Mouse (Mus musculus): ENCODE measurements around the gene Gm9903. TPM values are rescaled to one million over a fixed set of nuclear protein-coding genes. Genes with fewer than 3 reads are reported as not detected.

The Gm9903 gene
- polyA plus RNA-seq, 1 experiment: 0.18 TPM

DNA sequence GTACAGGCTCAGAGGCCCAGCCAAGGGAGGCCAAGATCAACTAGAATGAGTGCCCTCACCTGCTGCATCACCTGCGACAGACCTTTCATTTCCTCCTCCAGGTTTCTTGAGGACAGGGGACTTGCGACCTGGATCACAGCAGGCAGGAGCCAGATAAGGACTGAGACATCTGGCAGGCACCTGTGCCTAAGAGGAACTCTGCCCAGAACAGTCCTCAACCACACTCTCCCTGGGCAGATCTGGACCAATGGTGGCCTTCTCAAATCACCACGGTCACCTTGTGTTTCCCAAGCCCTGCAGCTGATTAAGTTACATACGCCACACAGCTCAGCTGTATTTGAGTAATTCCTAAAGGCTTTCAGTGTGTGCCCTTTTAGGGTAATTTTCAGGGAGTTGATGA lies 890 bp downstream of the Gm9903 start:
- Histone ChIP-seq H3K27me3 (ENCODE audit: control insufficient read depth, insufficient read depth, insufficient read length) (no peaks in the 10 kb centered on the region), H3K79me3 (ENCODE audit: low read depth) (peaks cover 27% of the 10 kb centered on the region), H3K36me3 (ENCODE audit: control insufficient read depth, insufficient read depth) (no peaks in the 10 kb centered on the region), H3K4me3 (ENCODE audit: insufficient read depth, poor library complexity, severe bottlenecking) (no peak overlapping the region), H3ac (ENCODE audit: control insufficient read depth, insufficient read length, low read depth) (no peak overlapping the region), H3K79me2 (ENCODE audit: control insufficient read depth, insufficient read depth) (peaks cover 34% of the 10 kb centered on the region)
- no peak for TF ChIP-seq MAX (IDR thresholded peaks at IDR 0.05)
- no peak for TF ChIP-seq CTCF (IDR thresholded peaks at IDR 0.05; ENCODE audit: control insufficient read depth, insufficient read depth, insufficient read length)
- no peak for TF ChIP-seq MYOD1 (IDR thresholded peaks at IDR 0.05; ENCODE audit: control insufficient read depth, insufficient read length, low read depth)
- TF ChIP-seq CEBPB (IDR thresholded peaks at IDR 0.05; ENCODE audit: low read depth): no peak
- TF ChIP-seq MYOG (IDR thresholded peaks at IDR 0.05; ENCODE audit: control insufficient read depth, extremely low read depth, insufficient read length): no peak
- TF ChIP-seq FOSL1 (IDR thresholded peaks at IDR 0.05; ENCODE audit: insufficient read depth, low read length, poor library complexity, severe bottlenecking): no peak
- no peak for TF ChIP-seq USF1 (IDR thresholded peaks at IDR 0.05; ENCODE audit: low read depth)

DNA sequence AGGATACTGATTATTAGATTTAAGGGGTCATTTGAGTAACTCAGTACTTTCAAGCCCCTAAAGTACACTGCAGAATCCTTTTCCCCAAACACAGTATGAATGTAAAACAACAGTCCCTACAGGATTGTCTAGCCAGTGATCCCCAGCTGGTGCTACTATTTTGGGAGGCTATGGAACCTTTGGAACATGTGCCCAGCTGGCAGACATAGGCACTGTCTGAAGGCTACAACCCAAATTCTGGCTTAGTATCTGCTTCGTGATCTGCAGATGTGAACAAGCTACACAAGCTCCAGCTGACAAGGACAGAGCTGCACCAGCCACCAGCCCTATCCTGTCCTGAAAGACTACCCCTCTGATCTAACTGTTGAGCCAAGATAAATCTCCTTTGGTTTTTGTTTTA lies 2.8 kb downstream of the Gm9903 start:
- Histone ChIP-seq H3K27me3 (ENCODE audit: control insufficient read depth, insufficient read depth, insufficient read length) (no peaks in the 10 kb centered on the region), H3K79me2 (ENCODE audit: control insufficient read depth, insufficient read depth) (peaks cover 15% of the 10 kb centered on the region), H3ac (ENCODE audit: control insufficient read depth, insufficient read length, low read depth) (no peak overlapping the region), H3K36me3 (ENCODE audit: control insufficient read depth, insufficient read depth) (peaks cover 16% of the 10 kb centered on the region), H3K4me3 (ENCODE audit: insufficient read depth, poor library complexity, severe bottlenecking) (no peak overlapping the region), H3K79me3 (ENCODE audit: low read depth) (peaks cover 10% of the 10 kb centered on the region)
- TF ChIP-seq CEBPB (IDR thresholded peaks at IDR 0.05; ENCODE audit: low read depth) (no peak), MYOD1 (IDR thresholded peaks at IDR 0.05; ENCODE audit: control insufficient read depth, insufficient read length, low read depth) (no peak), MAX (IDR thresholded peaks at IDR 0.05) (no peak), USF1 (IDR thresholded peaks at IDR 0.05; ENCODE audit: low read depth) (no peak)

DNA sequence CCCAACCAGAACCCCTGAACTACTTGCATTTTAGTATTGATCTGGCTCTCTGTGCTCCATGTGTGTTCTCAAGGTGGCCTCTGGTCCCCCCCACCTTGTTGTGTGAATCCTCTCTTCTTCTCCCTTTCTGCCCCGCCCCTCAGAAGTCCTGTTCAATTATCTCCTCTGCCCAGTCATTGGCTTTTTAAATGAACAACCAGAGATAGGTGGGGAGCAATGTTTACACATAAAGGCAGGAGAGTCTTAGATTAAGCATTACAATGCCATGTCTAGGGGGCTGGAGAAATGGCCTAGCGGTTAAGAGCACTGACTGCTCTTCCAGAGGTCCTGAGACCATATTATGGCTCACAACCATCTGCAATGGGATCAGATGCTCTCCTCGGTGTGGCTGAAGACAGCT lies 5.6 kb downstream of the Gm9903 start:
- H3K36me3 ChIP-seq (ENCODE audit: control insufficient read depth, insufficient read depth): peaks cover 40% of the 10 kb centered on the region
- no peak for TF ChIP-seq USF1 (IDR thresholded peaks at IDR 0.05; ENCODE audit: low read depth)
- no peaks in the 10 kb centered on the region for H3K27me3 ChIP-seq (ENCODE audit: control insufficient read depth, insufficient read depth, insufficient read length)
- H3ac ChIP-seq (ENCODE audit: control insufficient read depth, insufficient read length, low read depth): no peak overlapping the region
- H3K79me2 ChIP-seq (ENCODE audit: control insufficient read depth, insufficient read depth): peaks cover 15% of the 10 kb centered on the region
- peaks cover 1% of the 10 kb centered on the region for H3K79me3 ChIP-seq (ENCODE audit: low read depth)
- H3K4me3 ChIP-seq (ENCODE audit: insufficient read depth, poor library complexity, severe bottlenecking): no peak overlapping the region

DNA sequence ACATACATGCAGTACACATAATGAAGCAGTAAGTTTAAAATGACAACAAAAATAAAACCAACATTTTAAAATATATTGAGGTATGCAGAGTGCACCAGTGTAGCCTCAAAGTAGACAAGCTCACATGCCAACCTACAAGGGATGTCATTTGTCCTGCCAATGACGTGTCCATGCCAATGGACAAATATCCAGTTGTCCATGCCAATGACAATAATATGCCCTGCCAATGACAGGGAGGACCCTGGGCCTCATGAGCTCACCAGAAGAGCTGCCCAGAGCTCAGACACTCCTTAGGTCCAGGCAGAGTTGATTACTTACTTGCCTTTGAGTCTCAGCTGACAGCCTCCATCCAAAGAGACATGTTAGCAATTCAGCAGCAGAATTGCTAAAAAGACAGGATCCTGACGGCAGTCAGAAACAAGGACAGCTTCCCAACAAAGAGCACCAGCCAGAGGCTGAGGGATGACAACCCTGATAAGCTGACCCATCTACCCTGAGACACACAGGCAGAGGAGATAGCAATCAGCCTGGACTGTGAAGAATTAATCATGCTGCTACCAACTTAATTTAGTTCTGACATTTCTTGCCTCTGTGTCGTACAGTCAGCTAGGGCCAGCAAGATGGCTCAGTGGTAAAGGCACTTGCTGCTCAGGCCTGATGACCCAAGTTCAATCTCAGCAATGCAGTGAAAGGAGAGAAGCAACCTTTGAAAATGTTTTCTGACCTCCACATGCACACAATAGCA lies 8.1 kb downstream of the Gm9903 start:
- Histone ChIP-seq H3K27me3 (ENCODE audit: control insufficient read depth, insufficient read depth, insufficient read length) (no peaks in the 10 kb centered on the region), H3ac (ENCODE audit: control insufficient read depth, insufficient read length, low read depth) (no peak overlapping the region), H3K4me3 (ENCODE audit: insufficient read depth, poor library complexity, severe bottlenecking) (no peak overlapping the region), H3K79me3 (ENCODE audit: low read depth) (peaks cover 3% of the 10 kb centered on the region), H3K79me2 (ENCODE audit: control insufficient read depth, insufficient read depth) (peaks cover 23% of the 10 kb centered on the region), H3K36me3 (ENCODE audit: control insufficient read depth, insufficient read depth) (peaks cover 63% of the 10 kb centered on the region)
- no peak for TF ChIP-seq MYOD1 (IDR thresholded peaks at IDR 0.05; ENCODE audit: control insufficient read depth, insufficient read length, low read depth)
- no peak for TF ChIP-seq MYOG (IDR thresholded peaks at IDR 0.05; ENCODE audit: control insufficient read depth, extremely low read depth, insufficient read length)
- no peak for TF ChIP-seq MAX (IDR thresholded peaks at IDR 0.05)
- no peak for TF ChIP-seq USF1 (IDR thresholded peaks at IDR 0.05; ENCODE audit: low read depth)
- no peak for TF ChIP-seq FOSL1 (IDR thresholded peaks at IDR 0.05; ENCODE audit: insufficient read depth, low read length, poor library complexity, severe bottlenecking)
- no peak for TF ChIP-seq CTCF (IDR thresholded peaks at IDR 0.05; ENCODE audit: control insufficient read depth, insufficient read depth, insufficient read length)
- no peak for TF ChIP-seq CEBPB (IDR thresholded peaks at IDR 0.05; ENCODE audit: low read depth)

DNA sequence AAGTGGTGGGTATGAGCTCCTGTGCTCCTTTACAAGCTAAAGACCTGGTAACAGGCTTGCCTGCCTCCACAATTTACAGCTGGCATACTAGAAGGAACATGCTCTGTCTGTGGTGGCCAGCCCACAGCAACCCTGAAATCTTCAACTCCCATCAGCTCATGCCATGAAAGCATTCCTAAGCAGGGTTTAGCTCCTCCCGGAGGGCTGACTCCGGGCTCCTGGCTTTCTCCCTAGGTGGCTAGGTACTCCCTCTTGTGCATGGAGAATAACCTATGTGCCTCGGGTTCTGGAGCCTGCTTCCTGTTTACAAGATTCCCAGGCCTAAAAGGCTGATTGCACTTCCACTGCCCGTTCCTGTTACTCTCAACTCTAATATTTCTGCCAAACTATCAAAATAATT lies 9.1 kb downstream of the Gm9903 start:
- Histone ChIP-seq H3K79me3 (ENCODE audit: low read depth) (peaks cover 3% of the 10 kb centered on the region), H3K36me3 (ENCODE audit: control insufficient read depth, insufficient read depth) (peaks cover 71% of the 10 kb centered on the region), H3K27me3 (ENCODE audit: control insufficient read depth, insufficient read depth, insufficient read length) (no peaks in the 10 kb centered on the region)

DNA sequence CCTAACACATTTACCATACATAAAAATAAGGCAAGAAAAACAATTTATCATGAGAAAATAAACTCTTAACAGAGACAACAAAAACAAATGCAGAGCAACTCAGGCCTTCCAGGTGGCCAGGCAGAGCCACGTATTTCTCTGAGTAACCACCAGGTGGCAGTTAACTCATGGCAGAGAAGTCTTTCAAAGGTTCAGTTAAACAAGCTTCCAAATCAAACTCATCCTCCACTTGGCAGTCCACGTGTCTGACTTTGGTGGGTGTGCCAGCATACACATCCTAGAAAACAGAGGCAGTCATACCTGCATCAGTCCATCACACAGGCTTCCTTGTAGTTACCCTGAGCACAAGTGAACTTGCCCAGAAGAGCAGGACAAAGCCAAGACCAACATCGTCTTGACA lies 10.9 kb downstream of the Gm9903 start:
- Histone ChIP-seq H3K36me3 (ENCODE audit: control insufficient read depth, insufficient read depth) (peaks cover 86% of the 10 kb centered on the region), H3K79me2 (ENCODE audit: control insufficient read depth, insufficient read depth) (peaks cover 23% of the 10 kb centered on the region), H3ac (ENCODE audit: control insufficient read depth, insufficient read length, low read depth) (no peak overlapping the region), H3K79me3 (ENCODE audit: low read depth) (peaks cover 4% of the 10 kb centered on the region), H3K27me3 (ENCODE audit: control insufficient read depth, insufficient read depth, insufficient read length) (no peaks in the 10 kb centered on the region), H3K4me3 (ENCODE audit: insufficient read depth, poor library complexity, severe bottlenecking) (no peak overlapping the region)
- TF ChIP-seq MAX (IDR thresholded peaks at IDR 0.05) (no peak), FOSL1 (IDR thresholded peaks at IDR 0.05; ENCODE audit: insufficient read depth, low read length, poor library complexity, severe bottlenecking) (no peak), CEBPB (IDR thresholded peaks at IDR 0.05; ENCODE audit: low read depth) (no peak), USF1 (IDR thresholded peaks at IDR 0.05; ENCODE audit: low read depth) (no peak), MYOD1 (IDR thresholded peaks at IDR 0.05; ENCODE audit: control insufficient read depth, insufficient read length, low read depth) (no peak), MYOG (IDR thresholded peaks at IDR 0.05; ENCODE audit: control insufficient read depth, extremely low read depth, insufficient read length) (no peak), CTCF (IDR thresholded peaks at IDR 0.05; ENCODE audit: control insufficient read depth, insufficient read depth, insufficient read length) (no peak)

More for the DNA sequence above, 9.1 kb downstream of the Gm9903 start:
- Histone ChIP-seq H3K4me3 (ENCODE audit: insufficient read depth, poor library complexity, severe bottlenecking) (no peak overlapping the region), H3ac (ENCODE audit: control insufficient read depth, insufficient read length, low read depth) (no peak overlapping the region), H3K79me2 (ENCODE audit: control insufficient read depth, insufficient read depth) (peaks cover 23% of the 10 kb centered on the region)
- no peak for TF ChIP-seq CTCF (IDR thresholded peaks at IDR 0.05; ENCODE audit: control insufficient read depth, insufficient read depth, insufficient read length)
- no peak for TF ChIP-seq MAX (IDR thresholded peaks at IDR 0.05)
- TF ChIP-seq USF1 (IDR thresholded peaks at IDR 0.05; ENCODE audit: low read depth): no peak
- TF ChIP-seq CEBPB (IDR thresholded peaks at IDR 0.05; ENCODE audit: low read depth): no peak
- TF ChIP-seq MYOG (IDR thresholded peaks at IDR 0.05; ENCODE audit: control insufficient read depth, extremely low read depth, insufficient read length): no peak
- no peak for TF ChIP-seq FOSL1 (IDR thresholded peaks at IDR 0.05; ENCODE audit: insufficient read depth, low read length, poor library complexity, severe bottlenecking)
- no peak for TF ChIP-seq MYOD1 (IDR thresholded peaks at IDR 0.05; ENCODE audit: control insufficient read depth, insufficient read length, low read depth)

Measured in C2C12 (cell line).